Mouse (Mus musculus): ENCODE data around the gene Pm20d1.

Pm20d1 gene

DNA sequence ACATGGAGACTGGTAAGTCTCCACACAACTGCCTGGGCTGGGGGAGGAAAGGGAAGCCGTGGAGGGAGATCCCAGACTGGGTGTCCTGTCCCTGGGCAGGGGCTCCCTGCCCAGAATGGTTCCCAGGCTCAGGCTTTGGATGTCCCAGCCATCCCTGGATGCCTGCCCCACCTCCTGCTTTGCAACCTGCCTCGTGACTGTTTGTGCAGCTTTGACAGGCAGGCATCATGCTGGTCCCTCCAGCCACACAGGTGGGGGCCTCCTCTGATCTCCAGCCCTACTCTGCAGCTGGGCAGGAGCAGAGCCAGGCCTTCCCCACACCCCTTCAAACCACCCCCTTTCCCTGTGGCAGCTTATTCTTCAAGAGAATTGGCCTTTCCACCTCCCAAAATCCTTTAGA, 42.1 kb downstream of the Pm20d1 start:
- CTCF ChIA-PET: no interaction called here

DNA sequence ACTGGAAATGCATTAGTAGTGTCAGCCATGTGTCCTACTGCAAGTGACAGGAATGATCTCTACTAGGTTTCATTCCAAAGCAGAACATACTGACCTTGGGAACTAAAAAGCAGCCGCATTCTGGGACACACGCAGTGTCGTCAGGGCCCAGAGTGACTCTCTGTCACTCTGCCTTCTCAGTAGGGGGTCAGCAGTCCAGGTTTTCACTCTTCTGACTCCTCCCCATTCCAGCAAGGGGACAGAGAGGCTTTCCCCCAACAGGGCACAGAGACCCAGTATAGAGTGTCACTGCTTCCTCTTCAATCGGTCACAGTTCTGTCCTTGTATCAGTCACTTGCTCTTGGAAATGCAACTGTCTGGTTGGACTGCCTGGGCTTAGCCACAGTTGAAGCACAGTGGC, 45.0 kb downstream of the Pm20d1 start:
- ChIA-PET POLR2A (interaction anchor here in 2 of 4 experiments (1.3 to 4.9 kb wide), 4 partner anchors 9 to 14 kb away, joined by 3 to 16 read pairs (median 4); partner anchors contain the start of gene Slc41a1 (in 1 of the 2)), CTCF (interaction anchor here in 3 of 4 experiments (0.5 to 1.4 kb wide), 3 partner anchors 12 to 412 kb away, joined by 3 read pairs; no protein-coding TSS in a partner anchor)

More for the DNA sequence above, 42.1 kb downstream of the Pm20d1 start:
- POLR2A ChIA-PET: interaction anchor here in 2 of 4 experiments (0.8 to 2.7 kb wide), 4 partner anchors 9 to 13 kb away, joined by 3 to 12 read pairs (median 4); partner anchors contain the start of gene Slc41a1 (in 2 of the 2)

DNA sequence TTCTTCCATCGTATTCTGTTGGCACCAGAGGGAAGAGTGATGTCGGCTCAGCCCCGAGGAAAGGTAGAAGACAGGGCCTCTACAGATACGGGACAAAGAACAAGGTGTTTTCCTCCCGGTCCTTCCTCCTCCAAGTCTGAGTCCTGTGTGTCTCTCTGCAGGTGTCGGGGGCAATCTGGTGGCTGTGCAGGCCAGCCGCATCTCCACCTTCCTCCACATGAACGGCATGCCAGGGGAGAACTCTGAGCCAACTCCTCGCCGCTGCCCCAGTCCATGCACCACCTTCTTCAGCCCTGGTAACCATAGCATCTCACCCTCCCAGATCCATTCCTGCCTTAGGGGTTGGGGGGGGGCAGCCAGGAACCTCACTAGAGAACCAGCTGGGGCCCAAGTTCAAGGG, 46.6 kb downstream of the Pm20d1 start:
- CTCF ChIA-PET: interaction anchor here in 3 of 4 experiments (0.6 to 0.7 kb wide), 3 partner anchors 10 to 165 kb away, joined by 3 read pairs; no protein-coding TSS in a partner anchor
- POLR2A ChIA-PET: interaction anchor here in 2 of 4 experiments (0.7 to 4.9 kb wide), 8 partner anchors 8 to 26 kb away, joined by 3 to 16 read pairs (median 4); partner anchors contain the start of genes Rab29 (in 1 of the 2) and Slc41a1 (in 1 of the 2)

DNA sequence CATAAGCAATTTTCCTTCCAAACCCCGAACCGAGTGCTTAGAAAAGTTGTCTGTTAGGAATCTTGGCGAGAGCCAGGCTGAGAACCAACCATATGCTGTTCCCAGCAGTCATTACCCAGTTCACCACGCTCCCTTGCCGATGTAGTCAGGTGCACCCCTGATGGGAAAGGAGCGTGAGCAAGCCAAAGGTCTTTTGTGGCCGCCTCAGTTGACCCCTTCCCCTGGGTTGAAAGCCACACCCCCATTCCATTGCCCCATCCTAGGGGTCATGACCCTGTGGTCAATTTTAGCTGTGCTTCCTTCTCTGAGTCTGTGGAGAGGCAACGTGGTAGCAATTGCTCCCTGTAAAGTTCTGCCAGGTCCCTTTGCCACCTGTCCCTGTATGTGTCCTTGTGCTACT, 47.7 kb downstream of the Pm20d1 start:
- ChIA-PET CTCF (interaction anchor here in 1 of 4 experiments (0.7 kb wide), 1 partner anchor 31 kb away, joined by 4 read pairs; no protein-coding TSS in a partner anchor), POLR2A (interaction anchor here in 2 of 4 experiments (0.6 to 4.9 kb wide), 8 partner anchors 9 to 335 kb away, joined by 3 to 16 read pairs (median 3); partner anchors contain the start of gene Slc41a1 (in 1 of the 2))

DNA sequence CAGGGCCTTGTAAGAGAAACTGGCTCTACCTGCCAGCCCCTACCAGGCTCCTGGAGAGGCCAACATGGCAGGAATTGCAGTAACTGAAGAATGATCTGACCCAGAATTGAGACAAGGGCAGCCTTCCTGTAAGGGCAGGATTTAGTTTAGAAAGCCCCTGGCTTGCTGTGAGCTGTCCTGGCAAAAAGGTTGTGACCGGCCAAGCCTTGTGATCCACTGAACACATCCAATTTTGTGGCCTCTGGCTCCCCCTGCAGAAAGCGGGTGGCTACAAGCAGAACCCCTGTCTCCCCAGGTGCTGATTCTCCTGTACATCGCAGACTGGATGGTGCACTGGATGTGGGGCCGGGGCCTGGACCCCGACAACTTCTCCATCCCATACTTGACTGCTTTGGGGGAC, 49.1 kb downstream of the Pm20d1 start:
- ChIA-PET POLR2A (interaction anchor here in 1 of 4 experiments (0.7 to 2.0 kb wide), 5 partner anchors 8 to 26 kb away, joined by 3 to 6 read pairs (median 3); partner anchors contain the start of genes Rab29 and Slc41a1), CTCF (interaction anchor here in 3 of 4 experiments (0.6 to 2.3 kb wide), 15 partner anchors 8 to 139 kb away, joined by 3 to 11 read pairs (median 3); partner anchors contain the start of genes Rab29 (in 2 of the 3) and Slc41a1 (in 1 of the 3))

DNA sequence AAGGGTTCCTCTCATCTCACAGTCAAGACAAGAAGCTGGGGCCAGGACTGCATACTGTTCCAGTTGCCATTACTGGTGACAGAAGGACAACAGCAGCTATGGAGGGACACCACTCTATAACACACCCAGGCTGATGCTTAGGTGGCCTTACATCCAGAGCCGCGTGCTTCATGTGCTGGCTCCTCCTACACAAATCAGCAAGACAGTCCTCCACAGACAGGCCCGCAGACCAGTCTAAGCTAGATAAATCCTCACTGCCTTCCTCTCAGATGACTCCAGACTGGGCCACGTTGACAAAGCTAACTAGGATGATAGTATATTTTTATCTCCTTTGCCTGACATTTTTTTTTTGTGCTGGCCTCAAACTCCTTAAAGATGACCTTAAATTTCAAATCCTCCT, 64.6 kb downstream of the Pm20d1 start:
- ChIA-PET CTCF (interaction anchor here in 1 of 4 experiments (0.9 kb wide), 1 partner anchor 34 kb away, joined by 5 read pairs; the partner anchor contains the start of gene Slc41a1), POLR2A (interaction anchor here in 3 of 4 experiments (0.6 to 1.6 kb wide), 6 partner anchors 9 to 334 kb away, joined by 3 to 6 read pairs (median 3); partner anchors contain the start of genes Fam72a (in 1 of the 3) and Srgap2 (in 1 of the 3))

DNA sequence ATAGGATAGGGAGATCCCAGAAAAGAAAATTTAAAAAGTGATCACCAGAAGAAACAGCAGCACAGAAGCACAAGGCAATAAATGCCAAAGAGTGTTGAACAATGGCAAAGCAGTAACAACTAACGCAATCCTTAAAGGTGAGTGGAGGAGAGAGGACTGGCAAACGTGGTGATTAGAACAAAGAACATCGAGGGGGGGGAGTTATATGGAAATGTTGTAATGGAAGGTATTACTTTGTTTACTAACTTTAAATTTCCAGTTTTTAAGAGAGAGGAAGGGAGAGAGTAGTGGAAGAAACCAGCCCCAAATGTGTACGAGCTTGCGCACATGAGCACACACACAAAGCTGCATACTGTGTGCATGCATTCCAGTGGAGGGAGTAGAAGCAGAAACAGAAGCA, 68.4 kb downstream of the Pm20d1 start:
- CTCF ChIA-PET: interaction anchor here in 1 of 4 experiments (3.2 kb wide), 1 partner anchor 18 kb away, joined by 27 read pairs; no protein-coding TSS in a partner anchor
- POLR2A ChIA-PET: interaction anchor here in 2 of 4 experiments (0.6 to 2.1 kb wide), 4 partner anchors 11 to 38 kb away, joined by 5 to 6 read pairs (median 5); partner anchors contain the start of gene Slc41a1 (in 1 of the 2)

DNA sequence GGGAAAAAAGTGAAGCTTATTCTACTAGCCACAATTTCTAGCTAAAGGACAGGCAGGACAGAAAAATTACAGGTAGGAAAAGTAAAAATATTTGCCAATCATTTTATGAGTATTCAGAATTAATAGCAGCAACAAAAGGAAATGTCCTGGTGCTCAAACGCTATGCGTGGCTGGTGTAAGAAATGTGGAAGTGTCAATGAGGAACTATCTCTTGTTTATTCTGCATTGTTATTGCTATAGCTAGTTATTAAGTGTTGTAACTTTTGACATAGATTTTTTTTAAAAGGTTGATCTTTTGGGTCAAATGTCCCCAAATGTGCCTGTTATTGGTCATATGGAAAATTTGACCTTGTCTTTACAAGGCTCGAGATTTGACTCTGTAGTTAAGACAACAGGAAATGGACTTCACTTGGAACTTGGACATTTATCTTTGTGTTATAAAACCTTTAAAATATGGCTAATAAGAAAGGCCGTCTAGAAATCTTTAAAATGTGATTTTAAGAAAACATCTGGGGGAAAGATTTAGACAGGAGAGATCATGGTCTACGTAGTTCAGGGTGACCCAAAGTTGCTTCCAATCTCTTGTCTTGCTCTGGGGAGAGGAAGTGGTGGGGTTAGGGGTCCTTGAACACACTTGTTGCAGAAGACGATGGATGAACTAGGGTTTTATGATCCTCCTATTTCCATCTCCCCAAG, 69.3 kb downstream of the Pm20d1 start:
- ChIA-PET POLR2A (interaction anchor here (0.6 to 2.5 kb wide), 27 partner anchors 8 to 729 kb away, joined by 3 to 14 read pairs (median 4); partner anchors contain the start of genes Slc41a1 (in 2 of the 4), Fam72a (in 1 of the 4) and Srgap2 (in 1 of the 4)), CTCF (interaction anchor here (0.5 to 3.2 kb wide), 33 partner anchors 8 to 745 kb away, joined by 3 to 27 read pairs (median 4); partner anchors contain the start of genes Pm20d1 (in 2 of the 4), Nucks1 (in 1 of the 4), Slc26a9 (in 1 of the 4) and Slc41a1 (in 1 of the 4))

DNA sequence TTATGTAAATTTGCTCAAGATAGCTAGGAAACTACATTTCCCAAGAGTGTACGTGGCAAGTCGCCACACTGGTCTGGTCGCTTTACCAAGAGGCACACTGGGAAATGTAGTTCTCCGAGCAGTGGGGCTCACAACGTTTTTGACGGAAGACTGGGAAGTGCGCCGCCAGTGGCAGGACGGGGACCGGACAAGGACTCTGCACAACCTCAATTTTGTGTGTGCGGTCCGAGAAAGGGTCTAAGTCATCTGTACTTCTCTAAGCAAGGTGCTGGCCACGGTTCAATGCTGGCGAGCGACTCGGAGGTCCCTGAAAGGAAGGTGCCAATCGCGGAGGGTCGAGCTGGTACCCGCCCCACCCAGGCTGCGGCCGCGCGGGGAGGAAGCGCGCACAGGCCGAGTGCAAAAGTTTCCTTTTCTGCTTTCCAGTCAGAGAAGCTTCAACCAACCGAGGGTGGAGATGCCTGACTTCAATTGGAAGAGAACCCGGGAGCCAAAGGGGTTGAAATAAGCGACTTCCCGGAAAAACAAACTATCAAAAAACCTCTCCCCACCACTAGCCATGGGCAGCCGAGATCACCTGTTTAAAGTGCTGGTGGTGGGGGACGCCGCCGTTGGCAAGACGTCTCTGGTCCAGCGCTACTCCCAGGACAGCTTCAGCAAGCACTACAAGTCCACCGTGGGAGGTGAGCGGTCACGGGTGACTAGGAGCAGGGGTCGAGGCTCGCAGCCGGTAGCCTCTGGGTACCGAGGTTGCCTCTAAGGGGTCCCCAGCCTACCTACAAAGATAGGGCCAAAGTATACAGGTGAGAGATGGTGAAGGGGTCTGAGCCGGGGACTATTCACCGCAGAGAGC, 70.1 kb downstream of the Pm20d1 start, which contains the start of gene Rab29:
Gene Rab29, plus strand, starts transcription at position 132 of the 853 bp plus-strand sequence.
- CTCF ChIA-PET: interaction anchor here (0.5 to 3.2 kb wide), 37 partner anchors 9 to 745 kb away, joined by 3 to 27 read pairs (median 4); partner anchors contain the start of genes Pm20d1 (in 2 of the 4), Nucks1 (in 1 of the 4), Slc26a9 (in 1 of the 4) and Slc41a1 (in 1 of the 4)
- POLR2A ChIA-PET: interaction anchor here (0.6 to 2.5 kb wide), 34 partner anchors 9 to 730 kb away, joined by 3 to 14 read pairs (median 4); partner anchors contain the start of genes Slc41a1 (in 2 of the 4), Fam72a (in 1 of the 4) and Srgap2 (in 1 of the 4)

DNA sequence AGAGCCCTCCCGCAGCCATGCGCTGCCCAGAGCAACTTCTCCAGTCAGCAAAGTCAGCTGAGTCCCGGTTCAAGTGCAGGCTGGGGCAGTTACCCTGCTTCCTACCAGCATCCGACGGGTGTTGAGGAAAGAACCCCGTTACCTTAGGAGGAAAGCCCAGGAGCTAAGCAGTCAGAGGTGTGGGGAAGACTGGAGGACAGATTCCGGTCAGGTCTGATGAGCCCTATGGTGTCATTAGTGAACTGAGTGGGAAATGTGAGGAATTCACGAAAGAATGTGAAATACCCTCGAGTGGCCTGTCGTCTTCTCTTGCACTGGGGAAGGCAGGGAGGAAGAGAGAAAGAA, 70.7 kb downstream of the Pm20d1 start:
- CTCF ChIA-PET: interaction anchor here in 3 of 4 experiments (0.6 to 3.2 kb wide), 14 partner anchors 10 to 179 kb away, joined by 3 to 27 read pairs (median 6); no protein-coding TSS in a partner anchor

DNA sequence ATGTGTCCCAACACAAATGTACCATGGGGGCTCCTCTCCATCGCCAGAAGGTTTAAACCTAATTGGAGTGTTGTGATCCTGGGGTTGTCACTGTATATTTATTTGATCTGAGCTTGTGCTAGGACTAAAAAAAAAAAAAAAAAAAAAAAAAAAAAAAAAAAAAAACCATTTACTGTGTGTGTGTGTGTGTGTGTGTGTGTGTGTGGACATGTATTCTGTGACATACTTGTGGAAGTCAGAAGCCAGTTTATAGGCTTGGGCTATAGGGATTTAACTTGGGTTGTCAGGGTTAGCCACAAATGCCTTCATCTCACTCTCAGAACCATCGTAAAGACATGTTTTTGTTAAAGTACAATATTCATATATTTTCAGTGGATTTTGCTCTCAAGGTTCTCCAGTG, 72.4 kb downstream of the Pm20d1 start:
- ChIA-PET POLR2A (interaction anchor here in 2 of 4 experiments (0.5 to 2.8 kb wide), 8 partner anchors 11 to 148 kb away, joined by 3 to 6 read pairs (median 4); no protein-coding TSS in a partner anchor), CTCF (interaction anchor here in 3 of 4 experiments (0.6 to 2.1 kb wide), 8 partner anchors 13 to 507 kb away, joined by 3 to 6 read pairs (median 4); no protein-coding TSS in a partner anchor)

More for the DNA sequence above, 70.7 kb downstream of the Pm20d1 start:
- POLR2A ChIA-PET: interaction anchor here (0.6 to 2.5 kb wide), 18 partner anchors 9 to 340 kb away, joined by 3 to 14 read pairs (median 6); partner anchors contain the start of genes Fam72a (in 1 of the 4), Slc41a1 (in 1 of the 4) and Srgap2 (in 1 of the 4)

Measured in embryonic stem cell, embryonic (primary cell).